In genomic region chr10:117916280-117916679, GRCm38 (mm10) we compare ENCODE assay signal across 10 mouse cellular contexts.
DNase-seq lines count a peak whose midpoint lies in the region; ATAC-seq and TF ChIP-seq lines count a peak whose summit lies in the region.
"Had no signal": no experiment of that assay in that cellular context is flagged by ENCODE, and none has a peak within 500 bp of the region (broad histone marks: within the 10 kb centered on the region; RNA-seq: fewer than 3 reads in every experiment).

No protein-coding gene starts in this region.

- no peaks in the 10 kb centered on the region for H3K9me3 ChIP-seq in G1E (replicated peaks)
- no peaks in the 10 kb centered on the region for H3K9me3 ChIP-seq in forebrain, embryonic 11.5 days (ENCODE audit: control insufficient read depth, low read length)
- H3K9me3 ChIP-seq: midbrain, embryonic 13.5 days had no signal

- H3K36me3 ChIP-seq in G1E (replicated peaks): no peaks in the 10 kb centered on the region
- H3K36me3 ChIP-seq in forebrain, embryonic 11.5 days (ENCODE audit: control insufficient read depth, insufficient read depth, low read length): no peaks in the 10 kb centered on the region
- H3K36me3 ChIP-seq: midbrain, embryonic 13.5 days had no signal

- no peak overlapping the region for H3K4me3 ChIP-seq in G1E (ENCODE audit: low read depth, low read length)
- H3K4me3 ChIP-seq in gastrocnemius, adult 2 months: no peak overlapping the region
- no peak overlapping the region for H3K4me3 ChIP-seq in forebrain, embryonic 11.5 days (ENCODE audit: low read depth, low read length)
- H3K4me3 ChIP-seq: midbrain, embryonic 13.5 days had no signal

- ATAC-seq in G1E (ENCODE audit: extremely low read depth, insufficient number of reproducible peaks, low FRiP score, poor library complexity, severe bottlenecking): peak; percentile 51
- no peak for ATAC-seq in forebrain, embryonic 11.5 days (replicated peaks; ENCODE audit: low FRiP score)
- ATAC-seq: midbrain, embryonic 13.5 days had no signal

- TF ChIP-seq CTCF in G1E (IDR thresholded peaks at IDR 0.05; ENCODE audit: low read depth, low read length): no peak
- no peak for TF ChIP-seq CTCF in gastrocnemius, adult 2 months (IDR thresholded peaks at IDR 0.05)

- H3K9ac ChIP-seq in forebrain, embryonic 11.5 days (ENCODE audit: low read length): no peak overlapping the region
- H3K9ac ChIP-seq: midbrain, embryonic 13.5 days had no signal

- H3K27ac ChIP-seq in gastrocnemius, adult 2 months: no peak overlapping the region
- H3K27ac ChIP-seq in forebrain, embryonic 11.5 days (ENCODE audit: low read depth, low read length): no peak overlapping the region
- H3K27ac ChIP-seq: midbrain, embryonic 13.5 days had no signal

- peak; percentile 14 to 28 for DNase-seq in left cerebral cortex, adult 18-20 months (ENCODE audit: low spot score in 2 of 2)
- DNase-seq in left cerebral cortex, postnatal 4 days: no peak
- DNase-seq in G1E (ENCODE audit: low spot score): no peak
- peak; percentile 57 for DNase-seq in c-Kit-positive CD71-positive TER-119-negative erythroid progenitor cells, embryonic 14.5 days (ENCODE audit: low read depth)
- peak; percentile 62 for DNase-seq in lung, postnatal 36 days
- no peak for DNase-seq in gastrocnemius, adult 2 months
- no peak for DNase-seq in forebrain, embryonic 11.5 days (ENCODE audit: low spot score)
- DNase-seq: heart, postnatal 10 days; layer of hippocampus, adult 9-11 months had no signal

- no peaks in the 10 kb centered on the region for H3K27me3 ChIP-seq in G1E (ENCODE audit: insufficient read depth, low read length)
- no peaks in the 10 kb centered on the region for H3K27me3 ChIP-seq in forebrain, embryonic 11.5 days (ENCODE audit: control insufficient read depth, insufficient read depth, low read length)
- H3K27me3 ChIP-seq: midbrain, embryonic 13.5 days had no signal

- H3K4me2 ChIP-seq in forebrain, embryonic 11.5 days (ENCODE audit: low read depth, low read length, severe bottlenecking): no peak overlapping the region
- H3K4me2 ChIP-seq: midbrain, embryonic 13.5 days had no signal

- intact Hi-C loops in left cerebral cortex, postnatal 4 days (cut with DNase I): no loop called here
- intact Hi-C loops in gastrocnemius, adult 2 months (cut with DNase I): no loop called here

- WGBS in forebrain, embryonic 11.5 days: 75% methylated on average over 7 of the region's 7 CpGs

- no peaks in the 10 kb centered on the region for H3K4me1 ChIP-seq in G1E (ENCODE audit: insufficient read depth, low read depth, low read length)
- H3K4me1 ChIP-seq in forebrain, embryonic 11.5 days (replicated peaks; ENCODE audit: control insufficient read depth, insufficient read depth, low read length): no peaks in the 10 kb centered on the region
- H3K4me1 ChIP-seq: midbrain, embryonic 13.5 days had no signal

Comparison
In these comparisons a context has a peak if more than half of its experiments do, and no peak if none do; other contexts are left out.
1. DNase-seq: peak in left cerebral cortex, adult 18-20 months (2 of 2), c-Kit-positive CD71-positive TER-119-negative erythroid progenitor cells, embryonic 14.5 days (single experiment) and lung, postnatal 36 days (single experiment); none in left cerebral cortex, postnatal 4 days (single experiment), G1E (single experiment), gastrocnemius, adult 2 months (single experiment) and forebrain, embryonic 11.5 days (single experiment).